Mouse (Mus musculus) stomach, postnatal 0 days (tissue): ENCODE measurements around the gene Xylb.

ENCODE experiments used
- CTCF ChIP-seq: IDR thresholded peaks from 2 replicates; pipeline ENCODE4 v1.5.1; 2016; ENCODE audit warnings: antibody characterized with exemption, low read depth, mild to moderate bottlenecking, moderate library complexity
- EP300 ChIP-seq: optimal IDR thresholded peaks from 2 replicates; pipeline ENCODE3; 2016; ENCODE audit warnings: antibody characterized with exemption

DNA sequence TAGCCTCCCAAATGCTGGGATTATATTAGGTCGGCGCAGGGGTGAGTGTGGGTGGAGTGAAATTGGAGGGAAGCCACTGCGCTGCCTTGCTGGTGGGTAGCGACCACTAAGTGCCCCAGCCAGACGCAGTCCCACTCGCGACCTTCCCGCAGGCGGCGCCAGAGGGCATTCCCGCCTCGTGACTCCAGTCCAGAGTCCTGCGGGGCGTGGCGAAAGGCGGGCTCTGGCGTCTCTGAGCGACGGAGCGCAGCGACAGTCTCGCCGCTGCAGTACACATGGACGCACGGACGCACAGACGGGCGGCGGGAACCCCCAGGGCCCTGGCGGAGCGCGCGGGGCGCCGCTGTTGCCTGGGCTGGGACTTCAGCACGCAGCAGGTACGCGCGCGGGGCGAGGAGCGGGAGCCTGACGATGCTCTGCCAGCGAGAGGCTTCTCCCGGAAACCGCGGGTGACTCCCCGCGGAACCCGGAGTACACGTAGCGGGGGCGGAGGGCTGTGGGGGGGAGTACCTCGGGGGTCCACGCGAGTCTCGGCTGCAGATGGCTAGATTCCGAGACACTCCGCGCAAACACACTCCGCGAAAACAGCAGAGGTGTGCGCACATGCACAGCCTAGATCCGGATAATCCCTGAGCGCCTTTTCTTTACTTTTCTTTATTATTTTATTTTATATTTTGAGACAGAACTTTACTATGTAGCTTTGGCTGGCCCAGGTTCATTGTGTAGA, at the start of gene Xylb:
- TF ChIP-seq EP300 = no peak
- TF ChIP-seq CTCF = peak; percentile 92
